Mouse (Mus musculus) stomach, embryonic 15.5 days (tissue): ENCODE data around the gene Ifnar1. TPM values are rescaled to one million over a fixed set of nuclear protein-coding genes. Genes with fewer than 3 reads are reported as not detected.

Experiments
- microRNA-seq: library from miRNA; unstranded; fragments of <30 nt; microRNA quantifications from one replicate; pipeline ENCODE4, GENCODE M21; 2016
- polyA plus RNA-seq: library from polyadenylated mRNA; unstranded; fragments of >200 nt; fragmentation: Nextera tagmentation; extraction: Ambion mirVana; gene quantifications from 2 replicates; pipeline ENCODE4 v1.2.1, GENCODE M21; 2015

Ifnar1 gene
- polyA plus RNA-seq, 1 experiment from 2014 or later, result 48.8 TPM

Small RNA genes within 50 kb of the gene (microRNA-seq; reads per million reads assigned to microRNA genes)
- gene Mir6367, result not detected

Other genes starting within 250 kb of the Ifnar1 start
- 0.12 and 0.13 TPM in 2 replicates for gene Olig1, start 215.5 kb upstream of the Ifnar1 start, polyA plus RNA-seq
- gene Ifnar2, start 112.5 kb upstream of the Ifnar1 start, polyA plus RNA-seq, result 49.4 and 60.4 TPM in 2 replicates
- not detected in 2 replicates for gene Gm21970, start 93.5 kb upstream of the Ifnar1 start, polyA plus RNA-seq
- 45.5 and 53.4 TPM in 2 replicates for gene Il10rb, start 79.1 kb upstream of the Ifnar1 start, polyA plus RNA-seq
- 49.3 and 55.6 TPM in 2 replicates for gene Ifngr2, start 61.8 kb downstream of the Ifnar1 start, polyA plus RNA-seq
- gene Tmem50b, start 112.6 kb downstream of the Ifnar1 start, polyA plus RNA-seq, result 40.6 and 46.7 TPM in 2 replicates
- 2.9 and 3.3 TPM in 2 replicates for gene Dnajc28, start 133.8 kb downstream of the Ifnar1 start, polyA plus RNA-seq
- 107 and 115 TPM in 2 replicates for gene Gart, start 161.7 kb downstream of the Ifnar1 start, polyA plus RNA-seq
- 108 and 114 TPM in 2 replicates for gene Son, start 162.3 kb downstream of the Ifnar1 start, polyA plus RNA-seq
- gene Donson, start 203.5 kb downstream of the Ifnar1 start, polyA plus RNA-seq, result 20.5 and 21.1 TPM in 2 replicates
- gene Cryzl1, start 243.7 kb downstream of the Ifnar1 start, polyA plus RNA-seq, result 67.6 and 71.6 TPM in 2 replicates
- gene Itsn1, start 244.0 kb downstream of the Ifnar1 start, polyA plus RNA-seq, result 19.4 and 21.7 TPM in 2 replicates